Mouse (Mus musculus) liver, embryonic 12.5 days (tissue): ENCODE measurements around the gene Zic4. TPM values are rescaled to one million over a fixed set of nuclear protein-coding genes. Genes with fewer than 3 reads are reported as not detected.

ENCODE experiments used
- ATAC-seq: fragments of 200-750 bp; cut with Nextera tagmentation; 2 replicates; pipeline ENCODE4 v1.8.0; 2017; ENCODE audit warnings: moderate number of reproducible peaks, mild to moderate bottlenecking, moderate library complexity
- H3K27ac ChIP-seq: fragments of 300-500 bp; sonication (generic); 2 replicates; pipeline ENCODE4 v1.5.1; 2016; ENCODE audit warnings: mild to moderate bottlenecking
- H3K27me3 ChIP-seq: fragments of 300-500 bp; sonication (generic); replicated peaks from 2 replicates; pipeline ENCODE4 v1.6.1; 2016; ENCODE audit warnings: mild to moderate bottlenecking, moderate library complexity
- H3K36me3 ChIP-seq: fragments of 300-500 bp; sonication (generic); 2 replicates; pipeline ENCODE4 v1.6.1; 2016; ENCODE audit warnings: mild to moderate bottlenecking, moderate library complexity
- H3K4me1 ChIP-seq: fragments of 300-500 bp; sonication (generic); 2 replicates; pipeline ENCODE4 v1.6.1; 2016
- H3K4me2 ChIP-seq: fragments of 300-500 bp; sonication (generic); 2 replicates; pipeline ENCODE4 v1.6.1; 2016; ENCODE audit warnings: mild to moderate bottlenecking, moderate library complexity
- H3K4me3 ChIP-seq: fragments of 300-500 bp; sonication (generic); 2 replicates; pipeline ENCODE4 v1.5.1; 2016; ENCODE audit warnings: mild to moderate bottlenecking, moderate library complexity
- H3K9ac ChIP-seq: fragments of 300-500 bp; sonication (generic); 2 replicates; pipeline ENCODE4 v1.6.1; 2016; ENCODE audit warnings: mild to moderate bottlenecking, moderate library complexity
- H3K9me3 ChIP-seq: fragments of 300-500 bp; sonication (generic); replicated peaks from 2 replicates; pipeline ENCODE4 v1.6.1; 2016; ENCODE audit warnings: mild to moderate bottlenecking, moderate library complexity
- WGBS: fragments of 180-500 bp; shearing (Covaris S2); methylation state at CpG from one replicate; pipeline ENCODE4 v1.1.7; 2016; ENCODE audit not compliant: insufficient replicate concordance; 5-methylcytosine and 5-hydroxymethylcytosine counted together
- polyA plus RNA-seq: library from polyadenylated mRNA; unstranded; fragments of >200 nt; fragmentation: Nextera tagmentation; extraction: Ambion mirVana; gene quantifications from 2 replicates; pipeline ENCODE4 v1.2.1, GENCODE M21; 2016

The Zic4 gene
- polyA plus RNA-seq, 1 experiment from 2014 or later = not detected

DNA sequence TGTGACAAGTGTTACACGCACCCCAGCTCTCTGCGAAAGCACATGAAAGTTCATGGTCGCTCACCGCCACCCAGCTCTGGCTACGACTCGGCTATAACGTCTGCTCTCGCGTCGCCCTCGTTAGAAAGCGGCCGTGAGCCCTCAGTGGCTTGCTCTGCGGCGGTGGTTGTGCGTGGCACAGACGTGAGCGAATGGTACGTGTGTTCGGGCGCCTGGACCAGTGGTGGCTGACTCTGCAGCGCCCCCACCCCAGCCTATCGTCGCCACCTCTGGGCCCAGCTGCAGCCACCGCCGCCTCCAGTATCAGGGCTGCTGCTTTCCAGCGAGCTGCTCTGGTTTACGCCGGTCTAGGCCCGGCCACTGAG lies 21.9 kb downstream of the Zic4 start:
- no peaks in the 10 kb centered on the region for H3K4me1 ChIP-seq
- H3K27ac ChIP-seq = no peak overlapping the region
- WGBS = 2% methylated on average over 30 of the region's 30 CpGs
- H3K4me3 ChIP-seq = no peak overlapping the region
- no peak overlapping the region for H3K9ac ChIP-seq
- ATAC-seq = no peak
- H3K4me2 ChIP-seq = no peak overlapping the region
- peaks cover 97% of the 10 kb centered on the region for H3K27me3 ChIP-seq
- H3K9me3 ChIP-seq = no peaks in the 10 kb centered on the region
- no peaks in the 10 kb centered on the region for H3K36me3 ChIP-seq

DNA sequence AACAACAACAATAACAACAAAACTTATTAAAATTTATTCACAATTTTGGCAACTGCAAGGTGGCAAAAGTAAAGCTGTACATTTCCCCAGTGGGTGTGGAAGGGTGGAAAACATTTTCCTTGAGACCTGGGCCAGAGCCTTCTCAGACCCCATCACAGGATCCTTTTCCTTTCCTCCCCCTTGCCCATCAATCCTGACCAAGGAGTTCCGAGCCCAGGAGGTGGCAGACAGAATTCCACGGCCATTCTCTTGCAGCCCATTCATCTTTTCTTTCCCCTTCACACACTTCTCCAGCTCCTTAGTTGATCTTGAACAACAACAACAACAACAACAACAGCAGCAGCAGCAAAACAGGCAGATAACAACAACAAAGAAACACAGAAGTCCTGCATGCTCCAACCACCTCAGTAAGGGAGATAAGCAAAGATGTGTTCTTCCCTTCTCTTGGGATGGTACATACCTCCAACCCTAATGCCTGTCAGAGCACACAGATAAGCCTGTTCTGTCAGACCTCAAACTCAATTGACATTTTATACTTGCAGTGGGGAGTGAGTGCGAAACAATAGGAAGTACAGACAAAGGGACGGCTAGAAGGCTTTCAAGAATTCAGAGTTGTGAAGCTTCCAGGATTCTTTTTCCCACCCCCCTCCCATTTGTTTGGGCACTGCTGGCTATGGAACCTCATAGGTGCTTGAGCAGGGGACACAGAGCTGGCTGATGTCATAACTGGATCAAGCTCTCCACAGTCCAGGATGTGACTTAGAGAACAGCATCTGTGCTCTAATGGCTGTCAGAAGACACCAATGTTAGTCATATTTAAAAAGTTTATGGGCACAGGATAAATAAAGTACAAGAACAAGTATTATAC lies 22.7 kb downstream of the Zic4 start:
- Histone ChIP-seq H3K27ac (no peak overlapping the region), H3K9me3 (no peaks in the 10 kb centered on the region), H3K27me3 (peaks cover 97% of the 10 kb centered on the region), H3K36me3 (no peaks in the 10 kb centered on the region), H3K4me2 (no peak overlapping the region), H3K4me1 (no peaks in the 10 kb centered on the region), H3K4me3 (no peak overlapping the region), H3K9ac (no peak overlapping the region)
- 7% methylated on average over 4 of the region's 4 CpGs for WGBS
- no peak for ATAC-seq

DNA sequence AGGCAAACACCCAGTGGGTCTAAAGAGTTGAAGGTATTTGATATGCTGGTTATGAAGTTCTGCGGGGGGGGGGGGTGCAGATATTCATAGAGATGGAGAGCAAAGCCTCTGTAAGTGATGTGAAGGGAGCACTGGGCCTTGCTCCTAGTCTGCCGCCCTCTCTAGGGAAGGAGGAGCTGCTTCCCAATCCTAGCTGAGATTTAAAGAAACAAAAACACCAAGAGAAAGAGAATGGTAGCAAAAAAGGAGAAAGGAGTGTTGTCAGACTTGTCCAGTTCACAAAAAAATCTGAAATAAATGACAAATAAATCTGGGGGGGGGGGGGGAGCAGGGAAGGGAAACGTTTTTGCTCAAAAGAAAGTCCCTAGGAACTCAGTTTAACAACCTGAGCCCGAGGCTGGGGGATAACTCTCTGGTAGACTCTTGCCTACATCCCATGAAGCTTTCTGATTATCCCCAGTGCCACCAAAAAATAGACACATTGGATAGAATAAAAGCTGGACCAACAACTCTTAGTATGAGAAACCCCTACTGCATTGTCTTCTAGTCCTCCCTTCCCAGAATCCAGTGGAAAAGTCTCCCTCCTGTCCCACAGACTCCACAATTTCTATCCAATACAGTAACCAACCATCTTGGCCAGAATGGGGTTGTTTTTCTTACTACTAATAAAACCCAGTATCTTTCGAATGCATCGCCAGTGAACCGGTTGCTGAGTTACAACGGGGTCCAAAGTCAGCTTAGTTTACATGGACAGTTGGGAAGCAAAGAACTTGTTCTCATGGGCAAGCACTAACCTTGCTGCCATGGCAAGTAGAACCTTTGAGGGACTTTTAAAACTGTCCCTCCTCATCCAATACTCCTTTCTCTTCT lies 23.6 kb downstream of the Zic4 start:
- Histone ChIP-seq H3K4me1 (no peaks in the 10 kb centered on the region), H3K4me2 (no peak overlapping the region), H3K9ac (no peak overlapping the region), H3K27ac (no peak overlapping the region), H3K9me3 (no peaks in the 10 kb centered on the region), H3K36me3 (no peaks in the 10 kb centered on the region), H3K27me3 (peaks cover 97% of the 10 kb centered on the region), H3K4me3 (no peak overlapping the region)
- ATAC-seq = no peak
- 3% methylated on average over 7 of the region's 8 CpGs for WGBS

DNA sequence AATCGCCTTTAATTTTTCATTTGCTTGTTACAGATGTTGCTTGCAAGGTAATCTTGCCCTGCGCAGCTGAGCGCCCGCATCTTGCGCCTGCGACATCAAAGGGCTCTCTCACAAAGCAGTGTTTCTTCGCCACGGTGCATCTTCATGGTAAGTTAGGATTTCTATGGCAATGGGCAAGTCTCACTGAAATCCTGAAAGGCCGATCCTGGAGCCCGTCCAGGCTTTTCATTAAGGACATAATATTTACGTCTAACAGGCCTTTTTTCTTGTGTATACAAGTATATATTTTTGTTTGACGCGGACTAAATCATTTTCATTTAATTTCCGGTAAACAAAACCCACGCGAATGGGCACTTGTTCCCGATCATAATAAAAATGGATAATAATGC lies 24.3 kb downstream of the Zic4 start:
- no peaks in the 10 kb centered on the region for H3K9me3 ChIP-seq
- H3K27me3 ChIP-seq = peaks cover 96% of the 10 kb centered on the region
- H3K4me3 ChIP-seq = no peak overlapping the region
- WGBS = 2% methylated on average over 17 of the region's 17 CpGs
- no peak overlapping the region for H3K4me2 ChIP-seq
- no peak for ATAC-seq
- H3K9ac ChIP-seq = no peak overlapping the region
- H3K27ac ChIP-seq = no peak overlapping the region
- H3K36me3 ChIP-seq = no peaks in the 10 kb centered on the region
- H3K4me1 ChIP-seq = no peaks in the 10 kb centered on the region

DNA sequence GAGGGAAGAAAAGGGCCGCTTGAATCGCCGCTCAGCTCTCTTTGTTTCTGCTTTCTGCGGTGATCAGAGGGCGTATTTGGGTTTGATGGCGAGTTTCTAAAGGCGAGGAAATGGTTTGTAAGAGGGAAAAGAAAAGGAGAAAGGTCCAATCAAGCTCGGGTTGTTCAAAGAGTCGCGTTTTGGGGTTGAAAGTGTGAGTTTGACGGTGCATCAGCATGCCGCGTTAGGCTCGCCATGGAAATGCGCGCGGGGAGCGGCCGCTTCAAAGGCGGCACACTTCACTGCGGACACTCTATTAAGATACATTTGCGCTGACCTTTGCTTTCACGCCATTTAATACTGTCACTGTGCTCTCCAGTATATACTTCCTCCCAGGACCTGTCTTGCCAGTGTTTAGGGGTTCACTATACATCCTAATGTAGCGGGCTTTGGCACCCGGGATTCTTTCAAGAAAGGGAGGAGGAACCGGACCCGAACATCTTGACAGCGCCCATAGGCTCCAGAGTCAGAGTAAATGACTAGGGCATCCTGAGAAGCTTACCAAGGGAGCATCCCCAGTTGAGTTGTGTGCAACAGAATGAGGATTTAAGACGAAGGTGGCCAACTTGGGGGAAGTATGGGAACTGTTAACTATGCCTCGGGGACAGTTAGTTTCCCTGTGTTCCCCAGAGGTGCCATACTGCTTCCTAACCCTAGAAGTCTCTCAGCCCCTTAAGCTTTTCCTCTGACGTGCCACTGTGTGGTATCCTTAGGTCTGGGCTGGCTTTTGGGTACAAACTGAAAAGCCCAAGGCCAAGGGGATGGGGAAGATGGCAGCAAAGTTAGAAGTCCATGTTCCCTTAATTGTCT lies 24.9 kb downstream of the Zic4 start:
- no peak overlapping the region for H3K4me2 ChIP-seq
- H3K4me1 ChIP-seq = no peaks in the 10 kb centered on the region
- no peak overlapping the region for H3K27ac ChIP-seq
- H3K4me3 ChIP-seq = no peak overlapping the region
- no peak for ATAC-seq
- peaks cover 96% of the 10 kb centered on the region for H3K27me3 ChIP-seq
- no peak overlapping the region for H3K9ac ChIP-seq
- no peaks in the 10 kb centered on the region for H3K9me3 ChIP-seq
- H3K36me3 ChIP-seq = no peaks in the 10 kb centered on the region
- WGBS = 2% methylated on average over 31 of the region's 31 CpGs

DNA sequence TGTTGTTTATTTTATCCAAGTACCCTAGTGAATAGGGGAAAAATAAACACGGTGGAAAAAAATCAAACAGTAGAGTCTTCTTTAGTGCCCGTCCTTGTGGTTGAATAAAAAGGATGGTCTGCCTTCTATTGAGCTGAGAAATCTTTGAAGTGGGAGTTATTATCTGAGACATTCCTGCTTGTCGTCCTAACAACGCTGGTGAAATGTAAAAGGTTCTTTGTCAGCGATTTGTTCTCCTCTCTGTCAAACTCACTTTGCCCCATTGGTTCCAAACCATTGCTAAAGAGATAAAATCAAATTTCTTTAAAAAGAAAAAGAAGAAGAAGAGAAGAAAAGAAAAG lies 25.5 kb downstream of the Zic4 start:
- no peaks in the 10 kb centered on the region for H3K9me3 ChIP-seq
- no peak overlapping the region for H3K9ac ChIP-seq
- ATAC-seq = no peak
- H3K4me2 ChIP-seq = no peak overlapping the region
- H3K27me3 ChIP-seq = peaks cover 94% of the 10 kb centered on the region
- no peak overlapping the region for H3K4me3 ChIP-seq
- 3% methylated on average over 5 of the region's 5 CpGs for WGBS
- no peaks in the 10 kb centered on the region for H3K4me1 ChIP-seq
- no peak overlapping the region for H3K27ac ChIP-seq
- H3K36me3 ChIP-seq = no peaks in the 10 kb centered on the region

DNA sequence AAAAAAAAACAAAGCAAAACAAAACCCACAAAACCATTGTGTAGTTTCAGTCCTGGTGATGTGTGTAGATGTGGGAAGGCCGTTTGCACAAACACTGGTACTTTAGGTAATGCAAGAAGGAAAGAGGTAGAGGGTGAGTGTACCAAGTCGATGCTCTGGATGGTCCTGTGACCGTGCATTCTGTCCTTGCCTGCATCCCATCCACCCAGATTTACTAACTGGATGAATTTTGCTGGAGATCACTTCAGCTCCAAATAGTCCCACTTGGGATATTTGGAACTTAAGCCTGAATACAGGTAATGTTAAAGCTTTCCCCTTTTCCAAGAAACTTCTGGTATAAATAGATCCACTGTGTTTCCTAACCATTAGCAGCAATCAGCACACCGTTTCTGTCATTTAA lies 26.0 kb downstream of the Zic4 start:
- Histone ChIP-seq H3K27me3 (peaks cover 91% of the 10 kb centered on the region), H3K9me3 (no peaks in the 10 kb centered on the region), H3K27ac (no peak overlapping the region), H3K4me3 (no peak overlapping the region), H3K4me1 (no peaks in the 10 kb centered on the region), H3K9ac (no peak overlapping the region), H3K36me3 (no peaks in the 10 kb centered on the region), H3K4me2 (no peak overlapping the region)
- 7% methylated on average over 4 of the region's 4 CpGs for WGBS
- no peak for ATAC-seq

DNA sequence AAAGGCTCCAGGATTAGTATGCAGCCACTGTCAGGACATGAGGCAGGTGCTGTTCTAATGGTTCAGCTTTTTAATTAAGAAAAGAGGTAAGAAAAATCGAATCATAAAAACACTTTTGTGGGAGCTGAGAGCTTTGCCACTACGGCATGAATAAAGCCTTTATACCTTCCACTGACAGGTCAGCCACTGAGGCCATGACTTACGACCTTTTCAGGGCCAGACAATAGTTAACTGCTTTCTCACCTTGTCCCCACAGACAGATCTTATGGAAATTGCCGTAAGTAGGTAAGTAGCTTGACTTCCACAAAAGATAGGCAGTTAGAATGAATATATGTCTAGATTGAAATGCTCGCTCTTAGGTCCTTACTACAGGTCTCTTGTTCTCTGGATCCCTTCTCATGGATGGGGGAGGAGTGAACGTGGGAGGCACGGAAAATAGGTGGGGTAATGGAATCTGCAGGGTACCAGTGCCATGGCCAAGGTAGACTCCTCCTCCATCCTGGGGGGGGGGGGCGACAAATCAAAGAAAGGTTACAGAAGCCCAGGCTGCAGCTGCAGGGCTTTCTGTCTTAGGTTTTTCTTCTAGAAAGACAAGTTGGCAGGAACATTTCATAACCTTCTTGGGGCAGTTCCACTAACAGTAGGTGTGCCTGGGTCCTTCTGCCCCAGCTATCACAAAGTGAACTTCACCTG lies 31.3 kb downstream of the Zic4 start:
- H3K27me3 ChIP-seq = peaks cover 88% of the 10 kb centered on the region
- H3K9me3 ChIP-seq = no peaks in the 10 kb centered on the region
- no peak overlapping the region for H3K9ac ChIP-seq
- 11% methylated on average over 8 of the region's 8 CpGs for WGBS
- H3K4me2 ChIP-seq = no peak overlapping the region
- H3K27ac ChIP-seq = no peak overlapping the region
- H3K36me3 ChIP-seq = no peaks in the 10 kb centered on the region
- H3K4me3 ChIP-seq = no peak overlapping the region
- no peak for ATAC-seq
- H3K4me1 ChIP-seq = no peaks in the 10 kb centered on the region

DNA sequence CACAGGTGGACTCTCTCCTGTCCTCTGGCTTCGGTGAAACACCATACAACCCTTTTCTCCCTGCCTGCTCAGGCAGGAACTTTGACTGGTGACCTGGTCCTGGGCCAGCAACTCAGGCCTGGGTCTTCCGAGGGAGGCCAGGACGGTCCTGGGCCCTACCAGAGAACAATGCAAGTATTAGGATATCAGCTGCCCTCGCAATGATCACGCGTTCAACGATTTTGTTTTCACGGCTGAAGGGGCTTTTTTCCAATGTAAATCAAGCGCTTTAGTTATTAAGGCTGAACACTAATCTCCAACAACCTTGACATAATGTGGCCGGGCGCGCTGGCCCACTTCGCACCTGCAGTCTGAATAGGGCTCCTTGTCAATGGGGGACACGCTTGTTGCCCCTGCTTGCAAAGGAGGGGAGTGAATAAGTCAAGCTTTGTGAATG lies 32.0 kb downstream of the Zic4 start:
- H3K4me2 ChIP-seq = no peak overlapping the region
- H3K9me3 ChIP-seq = no peaks in the 10 kb centered on the region
- 6% methylated on average over 14 of the region's 14 CpGs for WGBS
- no peak for ATAC-seq
- H3K27ac ChIP-seq = no peak overlapping the region
- H3K36me3 ChIP-seq = no peaks in the 10 kb centered on the region
- H3K27me3 ChIP-seq = peaks cover 89% of the 10 kb centered on the region
- no peak overlapping the region for H3K9ac ChIP-seq
- H3K4me1 ChIP-seq = no peaks in the 10 kb centered on the region
- H3K4me3 ChIP-seq = no peak overlapping the region

DNA sequence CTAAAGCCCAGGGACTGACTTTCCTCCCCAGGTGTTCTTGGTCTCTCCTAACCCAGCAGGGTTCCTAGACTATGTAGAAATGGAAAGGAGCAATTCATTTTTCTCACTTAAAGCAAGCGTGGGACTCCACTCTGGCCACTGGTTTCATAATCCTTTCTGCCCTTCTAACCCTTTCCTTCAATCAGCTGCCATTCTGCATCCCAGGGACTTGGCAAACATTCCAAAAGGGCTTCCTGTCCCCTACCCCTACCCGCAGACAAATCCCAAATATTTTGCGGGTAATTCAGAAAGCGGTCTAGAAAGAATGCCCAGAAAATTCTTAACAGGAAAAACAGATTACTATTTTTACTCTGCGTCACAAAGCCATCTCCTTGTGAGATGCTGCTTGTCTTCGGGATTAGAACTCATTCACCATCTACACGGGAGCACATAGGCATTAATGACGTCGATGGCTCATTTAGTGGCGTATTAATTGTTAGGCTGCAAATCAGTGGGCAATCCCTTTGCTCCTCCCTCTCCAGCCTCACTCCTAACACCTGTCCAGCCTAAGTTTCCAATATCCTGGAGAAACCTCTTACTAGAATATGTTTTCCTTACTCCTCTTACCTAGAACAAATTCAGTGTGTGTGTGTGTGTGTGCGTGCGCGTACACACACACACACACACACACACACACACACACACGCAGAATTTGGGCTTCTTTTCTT lies 33.0 kb downstream of the Zic4 start:
- Histone ChIP-seq H3K4me3 (no peak overlapping the region), H3K4me1 (no peaks in the 10 kb centered on the region), H3K27me3 (peaks cover 89% of the 10 kb centered on the region), H3K27ac (no peak overlapping the region), H3K4me2 (no peak overlapping the region), H3K36me3 (no peaks in the 10 kb centered on the region), H3K9me3 (no peaks in the 10 kb centered on the region), H3K9ac (no peak overlapping the region)
- WGBS = 8% methylated on average over 14 of the region's 14 CpGs
- no peak for ATAC-seq

DNA sequence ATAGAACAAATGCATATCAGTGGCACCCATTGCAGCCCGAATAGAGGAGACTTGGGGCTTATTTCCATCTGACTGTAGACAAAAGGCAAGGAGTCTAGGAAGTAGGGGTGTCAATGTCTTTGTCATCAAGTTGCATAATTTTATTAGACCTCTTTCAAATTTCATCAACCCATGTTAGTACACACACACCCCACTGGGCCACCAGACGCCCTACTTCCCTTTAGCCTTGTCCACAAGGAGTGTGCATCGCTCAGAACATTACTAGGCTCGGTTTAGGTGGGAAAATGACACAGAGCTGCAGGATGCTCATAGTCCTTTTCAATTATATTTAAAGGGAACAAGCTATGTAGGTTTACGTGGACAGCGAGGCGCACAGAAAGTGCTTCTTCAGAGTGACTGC lies 37.8 kb downstream of the Zic4 start:
- Histone ChIP-seq H3K9me3 (no peaks in the 10 kb centered on the region), H3K27me3 (peaks cover 94% of the 10 kb centered on the region), H3K4me3 (no peak overlapping the region), H3K4me1 (no peaks in the 10 kb centered on the region), H3K4me2 (no peak overlapping the region), H3K36me3 (no peaks in the 10 kb centered on the region), H3K27ac (no peak overlapping the region), H3K9ac (no peak overlapping the region)
- no peak for ATAC-seq
- WGBS = 24% methylated on average over 7 of the region's 7 CpGs
